ENCODE assay signal across 11 mouse cellular contexts in genomic region chr9:86710091-86710634, GRCm38 (mm10). TPM values are rescaled to one million over a fixed set of nuclear protein-coding genes. Genes with fewer than 3 reads are reported as not detected.
"Had no signal": no experiment of that assay in that cellular context is flagged by ENCODE, and none has a peak within 500 bp of the region (broad histone marks: within the 10 kb centered on the region; RNA-seq: fewer than 3 reads in every experiment).

No protein-coding gene starts in this region.

- DNase-seq: kidney, adult 18-20 months; kidney, postnatal 10 days; kidney, postnatal 4 days; liver; lung, adult 2 months; right cerebral cortex, postnatal 14 days; thymus, postnatal 4 days had no signal

- H3K27me3 ChIP-seq: midbrain, embryonic 13.5 days; stomach, embryonic 15.5 days had no signal

- H3K4me1 ChIP-seq: midbrain, embryonic 13.5 days; stomach, embryonic 15.5 days had no signal

- H3K9me3 ChIP-seq: midbrain, embryonic 13.5 days; stomach, embryonic 15.5 days had no signal

- H3K4me3 ChIP-seq: midbrain, embryonic 13.5 days; stomach, embryonic 15.5 days had no signal

- H3K4me2 ChIP-seq: midbrain, embryonic 13.5 days; stomach, embryonic 15.5 days had no signal

- ATAC-seq: midbrain, embryonic 13.5 days had no signal

- H3K27ac ChIP-seq: liver, embryonic 14.5 days; midbrain, embryonic 13.5 days; stomach, embryonic 15.5 days had no signal

- H3K36me3 ChIP-seq: midbrain, embryonic 13.5 days; stomach, embryonic 15.5 days had no signal

- H3K9ac ChIP-seq: liver, embryonic 14.5 days; midbrain, embryonic 13.5 days; stomach, embryonic 15.5 days had no signal

RNA-seq across cellular contexts. Expression of gene Prss35, which starts 33.3 kb away (rescaled TPM):
- total RNA-seq: megakaryocyte progenitor cell, adult 5-6 weeks had no signal
